Mouse (Mus musculus) lung, adult 2 months (tissue): ENCODE measurements around the gene Cntd1.

Source experiments
- CTCF ChIP-seq: fragments of 200-500 bp; IDR thresholded peaks from 2 replicates; pipeline ENCODE4 v1.5.1; 2011; ENCODE audit warnings: mild to moderate bottlenecking, low read length, control low read depth; ENCODE audit not compliant: insufficient read depth
- POLR2A ChIP-seq: fragments of 200-500 bp; IDR thresholded peaks from 2 replicates; pipeline ENCODE4 v1.6.1; 2011; ENCODE audit warnings: low read depth, mild to moderate bottlenecking, control low read depth, low read length, borderline replicate concordance; ENCODE audit errors: extremely low read depth

GRCm38 (mm10) chr11:101276319-101277070 lies 2.3 kb upstream of the Cntd1 start:
- TF ChIP-seq CTCF (no peak), POLR2A (peak; percentile 9; the same call in 1 of the 2 replicates)
